Mouse (Mus musculus) thymus, adult 2 months (tissue): ENCODE results near the gene Pde10a. TPM values are rescaled to one million over a fixed set of nuclear protein-coding genes. Genes with fewer than 3 reads are reported as not detected.
A peak's percentile ranks its signal among the peaks of the same experiment; 100 is the strongest.

Experiments used
- DNase-seq: peaks from one replicate; pipeline ENCODE4 v3.0.0; 2021
- H3K27ac ChIP-seq: fragments of 200-500 bp; 2 replicates; pipeline ENCODE4 v1.5.1; 2012; ENCODE audit warnings: low read length, control low read depth; ENCODE audit not compliant: control insufficient read depth, insufficient read depth
- H3K27me3 ChIP-seq: fragments of 200-500 bp; 2 replicates; pipeline ENCODE4 v1.6.1; 2012; ENCODE audit warnings: mild to moderate bottlenecking, low read length, moderate library complexity, mixed read lengths; ENCODE audit not compliant: control insufficient read depth, insufficient read depth
- H3K36me3 ChIP-seq: fragments of 200-500 bp; 2 replicates; pipeline ENCODE4 v1.6.1; 2012; ENCODE audit warnings: mild to moderate bottlenecking, low read length, moderate library complexity; ENCODE audit not compliant: control insufficient read depth, insufficient read depth
- H3K4me1 ChIP-seq: fragments of 200-500 bp; replicated peaks from 2 replicates; pipeline ENCODE4 v1.6.1; 2012; ENCODE audit warnings: low read length; ENCODE audit not compliant: control insufficient read depth, insufficient read depth
- H3K4me3 ChIP-seq: fragments of 200-500 bp; 2 replicates; pipeline ENCODE4 v1.5.1; 2012; ENCODE audit warnings: mild to moderate bottlenecking, low read length, control low read depth, moderate library complexity; ENCODE audit not compliant: control insufficient read depth, insufficient read depth
- CTCF ChIP-seq: fragments of 200-500 bp; IDR thresholded peaks from 2 replicates; pipeline ENCODE4 v1.5.1; 2012; ENCODE audit warnings: mild to moderate bottlenecking, control low read depth, low read length, moderate library complexity, borderline replicate concordance; ENCODE audit not compliant: control insufficient read depth, poor library complexity, insufficient read depth; ENCODE audit errors: extremely low read depth
- POLR2A ChIP-seq: fragments of 200-500 bp; IDR thresholded peaks from 2 replicates; pipeline ENCODE4 v1.6.1; 2012; ENCODE audit warnings: mild to moderate bottlenecking, low read length, control low read depth, moderate library complexity; ENCODE audit not compliant: control insufficient read depth, poor library complexity, insufficient read depth; ENCODE audit errors: extremely low read depth
- WGBS: fragments of 180-500 bp; shearing (Covaris S2); methylation state at CpG from one replicate; pipeline ENCODE4 v1.1.7; 2018; 5-methylcytosine and 5-hydroxymethylcytosine counted together
- polyA plus RNA-seq: library from polyadenylated mRNA; depleted of rRNA; stranded (reverse); fragments of >200 nt; gene quantifications from 2 replicates; pipeline ENCODE4 v1.2.3, GENCODE M21; 2012

Gene Pde10a
- polyA plus RNA-seq, 1 experiment = 4.8 TPM

GRCm38 (mm10) chr17:8553601-8554000, 28.4 kb downstream of the Pde10a start:
- no peak overlapping the region for H3K4me3 ChIP-seq
- no peaks in the 10 kb centered on the region for H3K36me3 ChIP-seq
- 89% methylated on average over 3 of the region's 3 CpGs for WGBS
- DNase-seq = no peak
- TF ChIP-seq POLR2A = no peak
- no peak for TF ChIP-seq CTCF
- H3K27ac ChIP-seq = no peak overlapping the region
- no peaks in the 10 kb centered on the region for H3K27me3 ChIP-seq
- H3K4me1 ChIP-seq = peaks cover 6% of the 10 kb centered on the region; the same call in 1 of the 2 replicates

GRCm38 (mm10) chr17:8554219-8554618, 29.0 kb downstream of the Pde10a start:
- no peak for TF ChIP-seq POLR2A
- TF ChIP-seq CTCF = no peak
- H3K4me1 ChIP-seq = peaks cover 6% of the 10 kb centered on the region; the same call in 1 of the 2 replicates

GRCm38 (mm10) chr17:8555785-8556184, 30.6 kb downstream of the Pde10a start:
- TF ChIP-seq POLR2A (no peak), CTCF (no peak)
- Histone ChIP-seq H3K27me3 (no peaks in the 10 kb centered on the region), H3K27ac (no peak overlapping the region), H3K36me3 (no peaks in the 10 kb centered on the region), H3K4me3 (no peak overlapping the region), H3K4me1 (peaks cover 7% of the 10 kb centered on the region; the same call in 1 of the 2 replicates)
- no peak for DNase-seq
- WGBS = 85% methylated on average over 9 of the region's 9 CpGs

More at GRCm38 (mm10) chr17:8554219-8554618, 29.0 kb downstream of the Pde10a start:
- Histone ChIP-seq H3K4me3 (no peak overlapping the region), H3K27ac (no peak overlapping the region), H3K27me3 (no peaks in the 10 kb centered on the region), H3K36me3 (no peaks in the 10 kb centered on the region)
- no peak for DNase-seq
- WGBS = 98% methylated on average over 6 of the region's 6 CpGs

DNA sequence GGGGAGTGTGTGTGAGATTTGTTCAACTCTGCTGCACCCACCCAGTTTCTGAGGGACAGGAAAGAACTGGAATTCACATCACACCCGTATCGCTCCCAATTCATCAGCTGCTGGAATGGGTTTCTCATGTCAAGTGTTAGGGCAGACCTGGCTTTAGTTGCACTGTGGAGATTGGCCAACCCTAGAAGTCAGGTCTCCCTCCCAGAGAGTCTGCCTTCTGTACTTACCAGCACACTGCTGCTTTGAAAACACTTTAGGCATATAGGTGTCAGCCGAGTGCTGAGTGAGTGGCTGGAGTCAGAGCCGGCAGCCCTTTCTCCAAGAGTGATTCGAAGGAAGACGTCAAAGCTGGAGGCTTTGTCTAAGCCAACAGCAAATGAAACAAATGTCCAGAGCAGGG, 31.1 kb downstream of the Pde10a start:
- 92% methylated on average over 6 of the region's 6 CpGs for WGBS
- TF ChIP-seq CTCF (no peak), POLR2A (no peak)
- Histone ChIP-seq H3K27ac (no peak overlapping the region), H3K27me3 (no peaks in the 10 kb centered on the region), H3K4me3 (no peak overlapping the region), H3K4me1 (peaks cover 4% of the 10 kb centered on the region; the same call in 1 of the 2 replicates), H3K36me3 (no peaks in the 10 kb centered on the region)
- DNase-seq = no peak

GRCm38 (mm10) chr17:8557926-8558325, 32.8 kb downstream of the Pde10a start:
- H3K27me3 ChIP-seq = no peaks in the 10 kb centered on the region
- no peak overlapping the region for H3K4me3 ChIP-seq
- no peak overlapping the region for H3K27ac ChIP-seq
- DNase-seq = no peak
- 82% methylated on average over 8 of the region's 8 CpGs for WGBS
- TF ChIP-seq CTCF (no peak), POLR2A (no peak)
- H3K4me1 ChIP-seq = peaks cover 10% of the 10 kb centered on the region
- no peaks in the 10 kb centered on the region for H3K36me3 ChIP-seq

DNA sequence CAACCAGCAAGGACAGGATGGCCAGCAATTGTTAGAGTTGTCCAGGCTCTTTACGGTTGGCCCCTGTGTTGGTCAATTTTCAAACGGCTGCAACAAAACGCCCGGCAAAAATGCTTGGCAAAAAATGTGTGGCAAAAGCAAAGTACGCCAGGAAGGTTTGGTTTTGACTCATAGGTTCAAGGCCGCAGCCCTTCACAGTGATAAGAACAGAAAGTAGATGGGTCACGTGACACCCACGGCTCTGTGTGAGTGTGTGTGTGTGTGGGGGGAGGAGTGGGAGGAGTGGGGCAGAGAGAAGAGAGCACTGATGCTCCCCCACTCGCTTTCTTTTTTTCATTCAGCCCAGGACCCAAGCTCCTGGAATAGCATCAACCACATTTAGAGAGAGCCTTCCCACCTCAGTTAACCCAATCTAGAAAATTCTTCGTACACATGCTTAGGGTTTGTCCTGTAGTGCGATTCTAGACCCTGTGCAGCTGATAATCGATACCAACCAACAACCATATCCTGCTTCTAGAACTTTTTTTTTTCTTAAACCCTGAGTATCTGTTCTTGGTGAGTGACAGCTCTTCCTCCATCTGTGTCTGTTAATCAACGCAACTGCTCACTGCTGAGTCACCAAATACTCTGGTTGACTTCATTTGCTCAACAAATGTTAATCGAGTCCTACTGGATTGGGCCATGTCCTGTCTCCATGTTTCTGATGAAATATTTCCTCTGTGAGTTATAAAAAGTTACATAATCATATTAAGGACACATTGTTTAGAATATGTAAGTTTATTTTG, 37.1 kb downstream of the Pde10a start:
- no peaks in the 10 kb centered on the region for H3K36me3 ChIP-seq
- no peak for TF ChIP-seq CTCF
- TF ChIP-seq POLR2A = no peak
- peak overlapping the region; percentile 82 for H3K27ac ChIP-seq
- H3K4me1 ChIP-seq = peaks cover 12% of the 10 kb centered on the region
- WGBS = 31% methylated on average over 14 of the region's 14 CpGs
- H3K4me3 ChIP-seq = no peak overlapping the region
- peak; percentile 64 for DNase-seq
- no peaks in the 10 kb centered on the region for H3K27me3 ChIP-seq

- WGBS = 4% methylated on average over 1 of the region's 1 CpGs
Observed at GRCm38 (mm10) chr17:8562886-8563280, 37.7 kb downstream of the Pde10a start.

More at GRCm38 (mm10) chr17:8562886-8563280, 37.7 kb downstream of the Pde10a start:
- Histone ChIP-seq H3K27ac (peak overlapping the region; percentile 22; the same call in 1 of the 2 replicates), H3K36me3 (no peaks in the 10 kb centered on the region), H3K4me1 (peaks cover 12% of the 10 kb centered on the region), H3K27me3 (no peaks in the 10 kb centered on the region), H3K4me3 (no peak overlapping the region)
- peak; percentile 58 for DNase-seq
- TF ChIP-seq CTCF (no peak), POLR2A (no peak)
